Mouse (Mus musculus) liver, embryonic 14.5 days (tissue): ENCODE data around the gene Vmn2r7.

Experiments
- CTCF ChIP-seq: IDR thresholded peaks from 2 replicates; pipeline ENCODE4 v1.5.1; 2016; ENCODE audit warnings: antibody characterized with exemption, low read depth, control low read depth
- EP300 ChIP-seq: IDR thresholded peaks from 2 replicates; pipeline ENCODE4 v1.6.1; 2016; ENCODE audit warnings: antibody characterized with exemption, low read depth

DNA sequence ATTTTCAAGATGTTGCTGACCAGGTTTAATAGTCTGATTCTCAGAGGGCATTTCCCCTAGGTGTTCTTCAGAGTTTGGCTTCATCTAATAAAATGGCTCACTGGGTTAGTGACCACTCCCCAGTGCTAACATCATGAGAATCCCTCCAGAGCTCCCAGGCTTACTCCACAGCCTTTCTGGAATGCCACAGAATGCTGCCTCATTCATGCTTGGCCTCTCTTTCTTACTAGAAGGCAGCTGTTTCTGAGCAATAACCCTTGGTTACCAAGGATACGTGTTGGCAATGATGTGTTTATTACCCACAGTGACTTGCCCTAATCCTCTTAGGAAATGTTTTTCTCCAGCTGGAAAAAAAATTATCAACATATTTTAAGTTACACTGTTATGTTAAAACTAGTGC, 72.4 kb downstream of the Vmn2r7 start:
- no peak for TF ChIP-seq EP300
- TF ChIP-seq CTCF: no peak
